Mouse (Mus musculus) embryo, embryonic 11.5 days (tissue): ENCODE measurements around the gene Arpp21.

Experiments
- DNase-seq: peaks from one replicate; pipeline ENCODE4 v3.0.0-alpha.2; 2012; ENCODE audit warnings: low read depth, low spot score

Arpp21 gene

DNA sequence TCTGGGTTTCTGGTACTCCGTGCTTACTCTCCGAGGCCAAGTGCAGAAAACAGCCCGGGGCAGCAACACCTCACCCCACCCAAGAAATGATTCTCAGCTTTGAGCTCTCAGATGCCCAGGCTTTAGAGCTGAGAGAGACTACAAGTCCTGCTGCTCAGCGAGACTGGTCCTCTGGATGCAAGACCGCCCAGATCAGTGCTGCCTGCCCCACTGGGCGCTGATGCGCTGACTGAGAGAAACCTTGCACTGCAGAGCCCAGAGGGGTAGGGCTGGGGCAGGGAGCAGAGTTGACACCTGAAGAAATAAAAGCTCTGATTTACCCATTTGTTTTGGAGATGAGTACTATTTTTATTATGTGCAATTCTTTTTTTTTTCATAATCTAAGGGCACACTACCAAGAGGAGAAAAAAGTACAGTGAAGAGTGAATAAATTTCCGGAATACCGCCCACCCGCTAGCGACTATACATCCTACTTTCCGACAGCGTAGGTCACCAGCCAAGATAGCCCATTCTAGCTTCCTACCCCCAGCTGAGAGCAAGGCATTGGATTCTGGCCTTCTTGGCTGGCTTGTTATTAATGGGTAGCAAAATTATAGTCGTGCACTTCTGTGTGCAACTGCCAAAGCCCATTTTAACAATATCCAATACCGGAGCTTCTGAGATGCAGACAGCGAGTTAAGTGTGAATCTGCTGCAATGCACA lies at the start of gene Arpp21:
Gene Arpp21 (minus strand): TSS at position 243 of the 702 bp plus-strand sequence.
- no peak for DNase-seq

DNA sequence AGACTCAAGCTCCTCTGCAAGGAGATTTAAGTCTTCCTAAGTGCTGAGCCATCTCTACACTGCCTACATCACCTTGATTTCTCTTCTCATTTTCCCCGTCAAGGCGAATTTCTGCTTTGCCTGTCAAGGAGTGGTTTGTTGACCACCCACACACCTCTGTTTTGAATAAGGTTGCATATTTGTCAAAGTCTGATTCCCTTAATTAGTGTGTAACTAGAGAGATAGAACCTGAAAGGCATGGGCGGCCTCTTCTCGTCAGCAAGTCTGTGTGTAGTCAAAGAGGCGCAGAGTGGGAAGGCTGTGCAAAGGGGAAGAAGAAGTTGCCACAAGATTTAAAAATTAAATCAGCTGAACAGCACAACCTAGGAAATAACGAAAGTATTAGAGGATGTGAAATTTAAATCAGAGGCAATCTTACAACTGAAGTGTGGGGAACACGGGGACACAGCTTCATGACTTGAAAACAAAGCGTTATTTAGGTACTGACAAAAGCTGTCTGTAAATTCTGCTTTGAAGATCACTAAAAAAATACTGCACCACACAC lies 36.8 kb upstream of the Arpp21 start:
- DNase-seq, result no peak

DNA sequence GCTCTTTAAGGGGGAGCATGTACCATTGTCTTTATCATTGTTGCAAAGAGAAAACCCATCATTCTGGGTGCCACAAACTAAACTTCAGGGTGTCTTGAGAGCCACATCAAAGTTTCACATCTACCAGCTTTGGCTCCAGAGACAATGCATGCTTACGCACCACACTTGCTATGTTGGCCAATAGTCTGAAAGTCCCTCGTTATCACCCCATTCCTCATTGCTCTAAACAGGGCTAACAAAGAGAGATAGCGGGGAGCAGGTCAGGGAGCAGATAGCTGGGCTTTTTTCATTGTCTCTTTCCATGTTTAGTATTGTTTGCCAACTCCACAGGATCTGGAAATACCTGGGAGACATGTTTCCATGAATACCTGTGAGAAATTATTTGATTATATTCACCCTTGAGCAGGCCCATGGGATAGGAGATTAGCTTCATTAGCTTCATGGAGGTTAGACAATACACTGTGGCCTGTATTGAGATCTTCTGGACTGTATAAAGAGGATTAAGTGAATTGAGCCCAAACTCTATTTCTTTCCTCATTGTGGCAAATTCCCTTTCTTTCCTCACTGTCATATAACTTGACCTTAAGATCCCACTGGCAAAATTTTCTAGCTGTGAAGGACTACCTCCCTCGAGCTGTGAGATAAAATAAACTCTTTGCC lies 29.4 kb upstream of the Arpp21 start:
- no peak for DNase-seq

DNA sequence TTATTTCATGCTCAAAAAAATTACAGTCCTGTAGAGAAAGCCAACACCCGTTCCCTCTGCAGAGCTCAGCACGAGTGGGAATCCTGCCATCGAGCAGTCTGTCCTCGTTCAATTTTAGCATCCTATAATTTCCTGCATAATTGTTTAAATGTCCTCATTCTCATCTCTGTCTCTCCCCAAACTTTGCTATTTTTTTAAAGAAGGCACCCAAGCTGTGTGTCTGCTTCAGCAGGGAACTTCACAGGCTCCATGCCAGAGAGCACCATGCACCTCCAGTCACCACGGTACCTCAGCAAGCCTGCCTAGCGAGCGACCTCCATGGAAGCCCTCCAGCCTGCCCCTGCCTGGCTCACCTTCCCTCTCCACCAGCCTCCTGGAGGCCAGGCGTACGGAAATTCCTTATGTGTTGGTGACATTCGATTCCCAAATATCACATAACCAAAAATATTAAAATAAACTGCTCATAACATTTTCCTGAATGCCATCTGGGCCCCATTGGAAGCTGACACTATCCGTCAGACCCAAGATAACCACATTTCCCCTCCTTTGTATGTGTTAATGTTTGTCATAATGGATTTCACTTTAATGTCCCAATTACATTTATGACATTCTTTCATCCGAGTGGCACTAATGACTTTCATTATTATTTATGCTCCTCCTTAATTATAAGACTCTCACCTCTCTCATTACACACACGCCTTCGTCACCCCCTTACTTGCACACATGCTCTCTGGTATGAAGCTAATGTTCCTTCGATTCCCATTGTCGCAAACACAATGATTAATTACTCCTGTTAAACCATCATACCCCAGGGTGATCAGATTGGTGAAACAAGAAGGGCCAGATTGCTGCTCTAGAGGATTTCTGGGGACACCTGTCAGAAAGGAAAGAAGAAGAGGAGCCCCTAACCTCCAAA lies 26.5 kb upstream of the Arpp21 start:
- DNase-seq, result no peak

DNA sequence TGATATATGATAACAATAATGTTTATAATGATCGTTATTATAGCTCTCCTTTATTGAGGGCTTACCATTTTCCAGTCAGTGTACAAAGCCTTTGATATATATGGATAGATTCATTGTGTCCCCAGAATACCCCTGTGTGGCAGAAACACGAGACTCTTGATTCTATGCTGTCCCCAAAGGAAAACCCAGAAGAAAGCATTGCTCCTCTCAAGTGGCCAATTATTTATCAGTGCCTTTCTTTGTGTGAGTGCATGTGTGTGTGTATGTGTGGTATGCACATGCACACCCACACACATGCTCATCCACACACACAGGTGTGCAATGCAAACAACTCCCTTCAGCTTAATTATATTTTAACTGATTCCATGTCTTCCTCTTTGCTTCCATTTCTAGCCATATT lies 25.8 kb upstream of the Arpp21 start:
- no peak for DNase-seq

DNA sequence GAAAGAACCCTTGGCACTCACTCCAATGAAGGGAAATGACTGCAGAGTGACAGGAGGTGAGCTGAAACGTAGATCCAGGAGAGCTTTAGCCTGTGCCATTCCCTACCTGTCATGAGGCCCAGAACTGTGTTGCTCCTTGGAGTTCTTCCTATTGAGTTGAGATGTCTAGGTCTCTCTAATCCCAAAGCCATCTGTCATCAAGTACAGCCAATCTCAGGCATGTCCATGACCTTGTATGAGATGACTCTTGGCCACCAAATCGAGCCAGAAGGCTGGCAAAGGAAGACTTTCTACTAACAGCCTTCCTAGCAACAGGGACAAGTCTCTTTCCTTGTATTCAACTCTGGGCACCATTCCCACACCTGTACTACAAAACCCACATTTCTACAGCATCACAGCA lies 25.0 kb upstream of the Arpp21 start:
- no peak for DNase-seq

DNA sequence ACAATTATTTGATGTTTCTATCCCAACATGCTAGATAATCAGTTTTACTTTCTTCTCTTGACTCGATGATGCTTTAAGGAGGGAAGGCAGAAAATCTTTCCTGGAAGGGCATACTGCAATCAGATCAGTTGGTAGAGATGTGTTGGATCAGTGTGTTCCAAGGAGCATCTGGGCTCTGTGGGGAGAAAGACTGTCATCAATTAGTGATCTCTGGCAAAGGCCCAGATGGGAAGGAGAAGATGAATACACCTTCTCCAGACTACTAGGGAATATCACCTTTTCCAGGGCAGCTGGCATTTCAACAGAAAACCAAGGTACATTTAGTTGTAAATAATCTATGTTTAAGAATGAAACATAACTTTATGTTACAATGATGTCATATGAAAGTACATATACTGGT lies 22.8 kb upstream of the Arpp21 start:
- no peak for DNase-seq

DNA sequence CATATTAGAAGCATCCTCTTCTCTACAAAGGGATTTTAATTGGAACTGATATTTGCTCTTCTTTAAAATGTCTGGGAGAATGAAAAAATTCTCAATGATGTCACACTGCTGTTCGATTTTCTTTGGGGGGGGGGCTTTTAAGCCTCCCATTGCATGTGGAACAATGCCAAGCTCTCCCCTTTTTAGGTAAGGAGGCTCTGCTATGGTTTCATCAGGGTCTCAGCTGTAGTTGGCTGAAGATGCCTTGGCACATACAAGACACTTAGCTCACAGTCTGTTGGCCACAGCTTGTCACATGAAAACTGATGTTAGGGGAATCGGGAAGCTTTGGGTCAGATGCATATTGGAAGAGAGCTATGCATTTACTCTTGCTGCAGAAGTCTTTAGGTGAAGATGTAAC lies 20.2 kb upstream of the Arpp21 start:
- no peak for DNase-seq

DNA sequence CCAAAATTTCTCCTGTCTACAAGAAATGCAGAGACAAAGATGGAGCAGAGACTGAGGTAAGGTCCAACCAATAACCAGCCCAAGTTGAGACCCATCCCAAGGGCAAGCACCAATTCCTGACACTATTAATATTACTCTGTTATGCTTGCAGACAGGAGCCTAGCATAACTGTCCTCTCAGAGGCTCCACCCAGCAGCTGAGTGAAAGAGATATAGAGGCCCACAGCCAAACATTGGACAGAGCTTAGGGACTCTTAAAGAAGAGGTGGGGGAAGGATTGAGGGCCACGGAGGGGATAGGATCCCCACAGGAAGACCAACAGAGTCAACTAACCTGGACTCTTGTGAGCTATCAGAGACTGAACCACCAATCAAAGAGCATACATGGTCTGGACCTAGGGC lies 18.0 kb upstream of the Arpp21 start:
- DNase-seq, result no peak

DNA sequence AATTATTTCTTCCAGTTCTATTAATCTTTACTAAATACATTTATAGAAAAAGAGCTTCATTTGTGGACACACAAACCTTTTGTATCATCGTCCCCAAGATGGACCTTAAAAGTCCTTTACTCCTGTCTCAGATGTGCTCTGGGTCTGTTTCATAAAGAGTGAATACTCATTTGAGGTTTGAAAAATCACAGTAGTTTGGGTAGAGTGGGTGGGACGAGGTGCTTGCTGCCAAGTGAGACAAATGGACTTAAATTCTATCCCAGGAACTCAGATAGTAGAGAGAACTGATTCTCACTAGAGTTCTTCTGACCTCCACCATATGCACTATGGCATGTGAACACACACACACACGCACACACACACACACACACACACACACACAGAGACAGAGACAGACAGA lies 16.1 kb upstream of the Arpp21 start:
- no peak for DNase-seq

DNA sequence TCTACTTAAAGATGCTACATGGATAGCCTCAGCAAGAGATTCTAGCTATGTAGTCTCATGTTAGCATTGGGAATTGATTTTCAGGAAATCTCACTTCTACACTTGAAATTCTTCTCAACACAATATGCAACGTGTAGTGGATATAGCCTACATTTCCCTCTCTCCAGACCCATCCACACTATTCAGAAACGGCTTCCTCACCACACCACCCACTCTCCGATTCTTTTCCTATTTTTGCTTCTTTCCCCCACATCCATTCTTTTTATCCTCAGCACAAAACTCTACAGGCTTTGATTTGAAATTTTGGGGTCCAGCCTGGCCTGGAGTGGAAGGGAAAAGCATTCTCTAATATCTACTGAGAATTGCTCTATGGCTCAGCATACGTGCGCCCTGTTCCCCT lies 15.6 kb upstream of the Arpp21 start:
- DNase-seq, result no peak

DNA sequence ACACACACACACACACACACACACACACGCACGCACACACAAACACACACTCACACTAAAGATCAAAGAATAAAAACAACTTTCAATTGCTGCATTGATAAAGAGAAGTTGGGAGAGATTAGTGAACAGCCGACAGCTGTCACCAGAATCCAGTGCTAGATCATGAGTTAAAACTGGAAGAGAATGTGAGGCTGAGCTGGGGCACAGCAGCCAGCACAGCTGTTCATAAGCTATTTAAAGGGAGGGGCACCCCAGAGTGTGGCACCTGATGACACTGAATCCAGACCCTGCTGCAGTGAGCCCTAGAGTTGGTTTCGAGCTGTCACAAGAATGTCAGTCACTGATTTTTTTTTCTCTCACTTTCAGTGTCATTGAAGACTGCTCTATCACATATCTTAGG lies 14.0 kb upstream of the Arpp21 start:
- DNase-seq, result no peak

DNA sequence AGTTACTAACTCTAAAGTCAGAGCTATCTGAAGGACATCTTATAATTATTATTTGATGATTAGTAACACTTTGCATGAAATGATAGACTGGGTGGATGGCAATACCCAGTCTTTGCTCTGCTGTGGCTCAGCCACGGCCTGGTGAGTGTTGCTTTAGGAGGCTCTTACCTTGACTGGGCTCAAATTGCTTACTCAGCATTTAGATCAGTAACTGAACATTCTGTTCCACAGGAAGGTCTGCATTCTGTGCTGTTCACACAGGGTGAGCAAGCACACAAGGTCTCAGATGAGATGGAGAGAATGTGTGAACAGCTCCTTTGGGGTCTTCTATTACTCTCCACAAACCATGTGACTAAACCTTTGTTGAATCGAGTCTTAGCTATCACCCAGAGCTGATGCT lies 11.4 kb upstream of the Arpp21 start:
- no peak for DNase-seq

DNA sequence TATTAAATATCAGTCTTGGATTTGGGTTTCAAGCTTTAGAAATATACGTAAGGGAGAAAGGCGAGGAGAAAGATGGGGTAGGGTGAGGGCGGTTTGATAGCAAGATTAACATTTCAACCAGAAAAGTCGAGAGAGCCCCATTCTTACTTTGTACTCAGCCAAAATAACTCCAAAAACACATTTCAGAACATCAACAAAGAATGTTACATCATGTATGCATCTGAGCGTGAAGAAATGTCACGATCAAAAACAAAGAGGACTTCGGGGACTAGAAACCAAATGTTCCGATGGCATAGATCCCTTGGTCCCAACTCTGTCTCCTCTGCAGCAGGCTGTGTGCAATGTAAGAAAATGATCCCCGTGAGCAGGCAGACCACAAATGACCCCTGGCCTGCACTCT lies 2.4 kb upstream of the Arpp21 start:
- DNase-seq, result no peak

DNA sequence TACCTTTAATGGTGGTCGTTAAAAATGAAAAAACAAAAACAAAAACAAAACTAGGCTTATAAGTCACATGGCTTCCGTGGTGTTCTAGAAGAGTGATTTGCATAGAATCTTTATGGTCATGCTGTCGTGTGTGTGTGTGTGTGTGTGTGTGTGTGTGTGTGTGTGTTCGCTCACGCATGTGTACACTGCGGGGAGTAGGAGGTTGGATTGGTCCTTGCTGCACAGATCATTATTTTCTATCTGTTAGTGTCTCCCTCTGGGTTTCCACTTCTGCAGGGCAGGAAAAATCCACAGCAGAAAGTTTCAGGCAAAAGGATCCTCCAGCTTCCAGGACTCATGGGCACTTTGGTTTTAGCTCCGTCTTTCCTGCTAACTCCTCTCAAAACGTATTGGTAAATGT lies 813 bp upstream of the Arpp21 start:
- no peak for DNase-seq

DNA sequence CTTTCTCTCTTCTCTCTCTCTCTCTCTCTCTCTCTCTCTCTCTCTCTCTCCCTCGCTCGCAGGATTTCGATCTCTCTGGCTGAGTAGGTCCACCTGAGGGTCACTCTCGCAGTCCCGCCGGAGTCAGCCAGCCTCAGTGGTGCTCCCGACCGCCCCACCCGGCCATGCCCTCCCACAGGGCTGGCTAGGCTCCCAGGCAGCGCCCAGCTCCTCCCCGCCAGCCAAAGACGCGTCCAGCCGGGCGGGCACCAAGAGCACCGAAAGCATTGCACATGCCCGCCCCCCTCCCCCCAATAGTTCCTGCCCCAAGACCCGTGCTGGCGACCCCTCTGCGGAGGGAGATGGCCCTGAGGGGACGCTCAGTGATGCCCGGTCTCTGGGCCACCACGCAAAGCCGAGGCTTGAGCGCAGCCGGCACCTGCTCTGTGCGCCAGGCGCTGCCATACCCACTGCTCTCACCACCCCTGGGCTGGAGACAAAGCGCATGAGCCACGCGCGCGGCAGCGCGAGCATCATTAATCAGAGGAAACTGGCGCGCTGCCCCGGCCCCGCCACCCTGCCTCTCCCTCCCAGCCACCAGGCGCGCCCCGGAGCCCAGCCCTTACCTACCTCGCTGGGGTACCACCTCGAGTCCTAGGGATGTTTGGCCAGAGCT lies 570 bp downstream of the Arpp21 start:
- no peak for DNase-seq

DNA sequence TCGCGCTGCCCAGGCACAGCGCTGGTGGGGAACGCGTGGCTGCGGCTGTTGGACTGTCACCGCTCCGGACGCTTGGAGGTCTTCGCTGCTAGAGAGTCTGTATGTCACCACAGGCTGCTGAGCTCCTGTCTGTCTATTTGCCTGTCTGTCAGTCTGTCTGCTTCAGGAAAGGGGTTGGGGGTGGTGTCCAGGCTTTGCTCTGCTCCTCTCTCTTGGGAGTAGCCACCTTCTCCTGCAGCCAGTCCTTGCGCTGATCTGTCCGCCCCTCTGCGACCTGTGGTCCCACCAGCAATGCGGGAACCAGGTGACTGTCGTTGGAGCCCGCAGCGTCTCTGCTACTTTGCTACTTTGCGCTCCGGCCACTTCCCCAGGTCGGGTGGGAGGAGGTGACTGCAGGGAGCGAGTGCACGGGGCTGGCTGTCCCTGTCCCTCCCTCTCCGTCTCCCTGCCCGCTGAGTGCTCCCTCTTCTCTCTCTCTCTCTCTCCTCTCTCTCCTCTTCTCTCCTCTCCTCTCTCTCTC lies 1.2 kb downstream of the Arpp21 start:
- no peak for DNase-seq

DNA sequence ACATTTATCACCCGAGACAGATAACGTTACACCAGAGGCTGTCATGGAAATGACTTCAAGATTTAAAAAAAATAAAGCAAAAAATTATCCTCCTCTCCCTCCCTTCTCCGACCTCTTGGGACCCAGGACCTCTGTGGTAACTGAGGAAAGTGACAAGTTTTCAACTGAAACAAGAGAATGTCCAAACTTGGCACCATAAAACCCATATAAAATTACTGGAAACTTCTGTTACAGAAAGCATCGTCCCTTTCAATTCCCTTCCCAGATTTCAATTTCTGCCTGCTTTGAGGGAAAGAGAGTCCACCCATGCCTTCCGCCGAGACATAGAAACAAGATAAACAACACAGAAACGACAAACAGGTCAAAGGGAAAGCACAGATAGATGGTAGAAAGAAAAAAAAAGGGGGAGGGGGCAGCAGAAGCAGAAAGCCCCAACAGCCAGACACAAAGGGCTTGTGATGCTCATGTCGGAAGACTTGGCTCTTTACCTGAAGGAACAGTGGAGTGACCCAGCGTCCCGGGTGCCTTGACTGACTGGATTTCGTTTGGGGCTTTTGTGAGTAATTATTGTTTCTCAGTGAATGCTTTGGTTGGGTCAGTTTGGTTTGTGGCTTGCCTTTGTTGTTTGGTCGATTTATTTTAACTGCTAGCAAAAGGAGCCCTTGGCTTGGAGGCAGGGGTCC lies 1.8 kb downstream of the Arpp21 start:
- no peak for DNase-seq

DNA sequence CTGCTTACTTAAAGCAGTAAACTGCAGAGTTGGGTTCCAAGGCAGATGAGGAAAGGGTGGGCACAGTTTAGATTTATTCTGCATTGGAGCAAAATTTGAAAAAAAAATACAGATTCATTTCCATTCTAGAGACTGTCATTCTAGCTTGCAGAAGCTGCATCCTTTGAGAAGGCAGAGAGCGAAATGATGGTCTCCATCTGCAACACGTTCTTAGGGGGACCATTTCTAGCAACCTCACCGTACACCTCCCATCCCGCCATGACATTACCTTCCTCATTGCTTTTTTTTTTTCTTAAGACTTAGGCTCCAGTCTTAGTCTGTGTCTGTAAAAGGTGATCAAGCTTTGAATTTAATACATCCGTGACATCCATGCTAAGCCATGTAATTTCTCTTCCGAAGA lies 2.4 kb downstream of the Arpp21 start:
- DNase-seq, result no peak

DNA sequence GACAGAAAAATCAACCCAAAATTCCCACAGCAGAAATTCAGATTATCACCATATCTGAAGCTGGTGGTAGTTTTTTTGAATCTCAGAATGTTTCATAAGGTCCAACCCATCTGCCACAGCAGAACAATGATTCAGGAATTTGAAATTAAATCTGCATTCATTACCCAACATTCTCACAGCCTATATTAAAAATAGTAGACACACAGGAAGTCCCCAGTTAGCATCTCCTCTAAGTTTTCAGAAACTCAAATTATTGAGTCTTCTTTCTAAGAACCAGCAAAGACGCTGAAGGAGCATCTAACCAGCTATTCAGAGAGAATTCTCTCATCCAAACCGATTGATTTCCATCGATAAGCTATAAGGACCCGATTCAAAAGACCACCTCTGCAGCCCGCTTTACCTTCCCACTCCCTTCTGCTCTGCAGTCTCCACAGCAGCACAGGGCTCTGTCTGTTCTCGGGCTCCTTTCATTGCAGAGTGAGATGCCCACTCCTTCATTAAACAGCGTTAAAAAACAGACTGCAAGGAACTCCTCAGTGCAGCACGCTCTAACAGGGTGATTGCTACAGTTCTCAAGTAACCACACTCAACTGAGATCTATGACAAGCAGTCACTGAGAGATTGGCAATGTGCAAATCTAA lies 3.7 kb downstream of the Arpp21 start:
- no peak for DNase-seq
